Mouse (Mus musculus) ovary, postnatal 14 days (tissue): ENCODE measurements around the gene Zfp827.

ENCODE experiments used
- DNase-seq: peaks from one replicate; pipeline ENCODE4 v3.0.0; 2022; ENCODE audit warnings: low spot score

Zfp827 gene

DNA sequence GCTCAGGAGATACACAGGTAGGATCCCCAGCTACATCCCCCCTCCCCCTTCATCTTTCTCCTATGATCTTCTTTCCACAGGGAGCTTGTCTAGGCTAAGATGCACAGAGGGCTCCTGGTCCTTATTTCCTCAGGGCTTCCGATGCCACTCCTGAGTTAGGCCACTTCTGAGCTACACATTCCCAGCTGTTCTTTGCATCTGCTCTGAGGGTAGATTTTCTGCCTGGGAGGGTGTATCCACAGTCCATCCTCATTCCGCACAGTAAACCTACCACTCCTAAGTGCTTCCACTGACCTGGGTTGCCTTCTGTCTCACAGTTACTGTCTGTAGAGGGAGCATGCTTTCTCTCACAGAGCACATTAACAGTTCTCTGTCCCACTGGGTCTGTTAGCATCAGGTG is 37.7 kb downstream of the Zfp827 start:
- no peak for DNase-seq

DNA sequence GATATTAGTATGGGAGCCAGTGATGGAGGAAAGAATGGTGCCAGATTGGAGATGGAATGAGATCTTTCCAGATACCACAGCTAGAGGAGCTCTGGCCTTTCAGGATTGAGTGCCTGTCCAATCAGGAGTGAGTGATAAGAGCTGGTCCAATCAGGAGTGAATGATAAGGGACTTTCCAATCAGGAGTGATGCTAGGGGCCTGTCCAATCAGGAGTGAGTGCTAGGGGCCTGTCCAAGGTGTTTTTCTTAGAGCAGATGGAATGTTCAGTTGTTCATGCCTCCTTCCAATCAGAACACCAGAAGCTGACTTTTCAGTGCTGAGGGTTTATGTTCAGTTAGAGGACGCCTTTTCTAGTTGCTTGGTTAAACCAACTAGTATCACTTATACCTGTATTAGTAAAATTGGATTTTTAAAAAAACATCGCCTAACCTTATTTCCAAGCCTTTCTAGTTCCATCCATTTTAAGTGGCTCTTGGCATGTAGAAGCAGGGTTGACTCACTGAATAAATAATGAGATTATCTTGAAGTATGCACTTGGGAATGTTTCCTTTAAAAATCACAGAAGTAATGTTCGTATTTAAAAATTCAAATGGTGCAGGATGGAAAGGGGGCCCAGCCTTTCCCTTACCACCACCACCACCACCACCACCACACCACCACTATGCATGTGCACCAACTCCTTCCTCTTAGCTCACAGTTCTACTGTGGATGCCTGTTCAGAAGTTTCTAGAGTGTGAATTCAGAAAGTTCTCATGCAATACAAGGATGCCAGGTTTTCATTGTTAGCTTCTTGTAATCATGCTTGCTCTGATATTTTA is 39.8 kb downstream of the Zfp827 start:
- DNase-seq, result no peak

GRCm38 (mm10) chr8:79073311-79073710 is 45.1 kb downstream of the Zfp827 start:
- no peak for DNase-seq

GRCm38 (mm10) chr8:79074986-79075385 is 46.7 kb downstream of the Zfp827 start:
- DNase-seq, result peak; percentile 35

DNA sequence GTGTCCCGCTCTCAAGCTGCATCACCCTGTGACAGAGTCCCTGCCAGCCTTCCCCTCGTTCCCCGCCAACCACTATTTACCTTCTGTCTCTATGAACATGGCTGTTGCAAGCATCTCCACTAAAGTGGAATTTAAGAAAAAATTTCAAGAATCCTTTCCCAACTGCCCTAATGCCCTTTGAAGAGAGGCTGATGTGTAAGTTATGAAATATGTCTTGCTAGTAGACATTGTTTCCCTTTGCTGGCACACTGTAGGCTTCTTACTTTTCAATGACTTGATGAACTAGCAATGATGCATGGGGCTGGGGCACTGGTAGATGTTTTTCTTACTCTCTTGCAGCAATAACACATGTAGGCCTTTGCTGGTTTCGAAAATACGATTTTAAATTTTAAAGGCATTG is 49.0 kb downstream of the Zfp827 start:
- no peak for DNase-seq

GRCm38 (mm10) chr8:79078556-79079195 is 50.4 kb downstream of the Zfp827 start:
- no peak for DNase-seq

- no peak for DNase-seq
Observed at GRCm38 (mm10) chr8:79079196-79079561, 50.9 kb downstream of the Zfp827 start.

DNA sequence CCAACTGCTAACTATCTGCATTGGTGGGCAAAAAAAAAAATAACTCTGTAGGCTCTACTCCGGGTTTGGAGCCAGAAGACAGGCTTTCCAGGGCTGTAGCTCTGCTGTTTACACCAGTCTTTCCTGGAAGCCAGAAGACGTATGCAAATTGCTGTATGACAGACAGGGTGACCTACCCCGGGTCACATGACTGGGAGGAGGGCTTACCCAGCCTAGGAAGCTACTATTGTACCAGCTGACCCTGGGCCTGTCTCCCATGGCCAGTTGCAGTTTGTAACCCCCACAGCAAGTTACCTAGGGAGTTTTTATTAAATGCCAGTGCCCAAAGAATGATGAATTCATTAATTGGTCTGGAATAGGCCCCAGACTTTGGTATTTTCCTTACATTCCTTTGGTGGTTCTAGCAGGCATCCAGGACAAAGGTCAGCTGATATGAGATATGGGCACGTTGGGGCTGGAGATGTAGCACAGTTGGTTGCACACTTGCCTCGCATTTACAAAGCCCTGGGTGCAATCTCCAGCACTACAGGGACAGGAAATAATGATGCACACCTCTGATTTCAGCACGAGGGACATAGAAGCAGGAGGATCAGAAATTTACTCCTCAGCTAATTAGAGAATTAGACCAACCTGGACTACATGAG is 52.0 kb downstream of the Zfp827 start:
- no peak for DNase-seq

- DNase-seq, result no peak
Observed at GRCm38 (mm10) chr8:79081333-79081732, 53.1 kb downstream of the Zfp827 start.

- no peak for DNase-seq
Observed at GRCm38 (mm10) chr8:79081955-79082354, 53.7 kb downstream of the Zfp827 start.

DNA sequence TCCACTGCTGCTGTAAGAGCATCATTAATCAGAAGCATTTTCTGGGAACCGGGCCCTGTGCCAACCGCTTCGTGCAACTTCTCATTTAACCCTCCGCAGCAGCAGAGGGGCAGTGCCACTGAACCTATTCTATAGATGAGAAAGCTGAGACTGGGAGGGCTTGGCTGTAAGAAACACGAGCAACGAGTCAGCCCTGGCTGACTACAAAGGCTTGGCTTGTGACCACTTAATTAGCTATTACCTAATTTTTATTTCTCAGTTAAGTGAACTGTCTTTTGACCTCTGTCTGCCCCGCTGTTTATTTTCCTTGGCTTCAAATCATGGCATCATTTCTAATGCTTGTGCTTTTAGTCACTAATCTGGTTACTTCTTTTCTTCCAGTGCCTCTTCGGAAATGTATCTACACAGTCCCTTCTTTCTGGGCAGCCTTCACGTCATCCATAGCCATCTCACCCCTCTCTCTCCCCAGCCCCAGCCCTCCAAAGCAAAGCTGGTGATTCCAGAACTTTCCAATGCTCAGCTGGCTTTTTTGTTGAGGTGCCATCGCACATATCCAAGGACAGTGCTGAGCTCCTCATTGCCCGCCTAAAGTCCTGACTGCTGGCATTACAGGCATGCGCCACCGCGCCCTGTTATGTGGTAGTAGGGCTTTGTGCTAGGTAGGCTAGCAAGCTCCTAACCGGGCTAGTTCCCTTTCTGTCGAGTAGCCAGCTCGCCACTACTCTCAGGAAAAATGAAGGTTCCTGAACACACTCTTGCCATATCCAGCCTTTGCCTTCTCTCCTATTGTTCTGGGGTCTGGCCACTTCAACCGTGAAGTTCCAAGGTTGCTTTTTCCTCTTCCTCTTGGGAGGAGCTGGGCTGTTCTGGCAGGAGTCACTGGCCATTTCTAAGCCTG is 55.5 kb downstream of the Zfp827 start:
- DNase-seq, result peak; percentile 49

GRCm38 (mm10) chr8:79084359-79084820 is 56.2 kb downstream of the Zfp827 start:
- DNase-seq, result no peak

DNA sequence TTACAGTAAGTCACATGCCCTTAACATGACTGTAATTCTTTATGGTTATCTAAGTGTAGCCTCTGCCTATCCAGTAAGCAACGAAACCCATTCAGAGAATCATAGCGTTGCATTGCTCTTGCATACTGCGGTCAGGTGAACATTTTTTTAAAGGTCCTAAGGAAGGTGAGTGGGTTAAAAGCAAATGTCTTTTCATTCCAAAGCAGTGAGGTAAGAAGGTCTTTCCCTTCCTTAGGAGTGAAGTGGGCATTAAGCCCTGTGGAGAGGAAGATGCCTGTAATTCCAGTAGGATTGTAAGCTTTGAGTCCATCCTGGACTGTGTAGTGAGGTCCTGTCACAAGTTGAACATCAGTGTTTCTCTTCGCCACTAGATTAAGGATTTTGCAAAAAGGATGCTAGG is 66.2 kb downstream of the Zfp827 start:
- no peak for DNase-seq

GRCm38 (mm10) chr8:79095162-79095561 is 66.9 kb downstream of the Zfp827 start:
- no peak for DNase-seq

GRCm38 (mm10) chr8:79096970-79097369 is 68.7 kb downstream of the Zfp827 start:
- no peak for DNase-seq

DNA sequence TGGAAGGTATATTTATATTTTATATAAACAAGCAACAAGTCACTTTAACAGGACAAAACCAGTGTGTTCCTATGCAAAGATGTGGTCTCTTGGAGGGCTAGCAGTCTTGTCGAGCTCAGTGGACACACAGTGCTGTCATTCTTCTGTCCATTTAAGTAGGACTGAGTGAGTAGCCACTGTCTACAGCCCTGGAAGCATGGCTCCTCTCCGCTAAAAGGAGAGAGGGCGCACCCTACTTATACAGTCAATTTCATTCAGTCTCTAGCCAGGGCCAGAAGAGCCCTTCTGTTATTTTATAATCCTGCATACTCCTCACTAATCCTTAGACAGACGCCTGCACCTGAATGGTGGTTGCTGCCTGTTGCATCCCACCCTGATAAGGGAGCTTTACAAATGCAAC is 74.5 kb downstream of the Zfp827 start:
- no peak for DNase-seq

DNA sequence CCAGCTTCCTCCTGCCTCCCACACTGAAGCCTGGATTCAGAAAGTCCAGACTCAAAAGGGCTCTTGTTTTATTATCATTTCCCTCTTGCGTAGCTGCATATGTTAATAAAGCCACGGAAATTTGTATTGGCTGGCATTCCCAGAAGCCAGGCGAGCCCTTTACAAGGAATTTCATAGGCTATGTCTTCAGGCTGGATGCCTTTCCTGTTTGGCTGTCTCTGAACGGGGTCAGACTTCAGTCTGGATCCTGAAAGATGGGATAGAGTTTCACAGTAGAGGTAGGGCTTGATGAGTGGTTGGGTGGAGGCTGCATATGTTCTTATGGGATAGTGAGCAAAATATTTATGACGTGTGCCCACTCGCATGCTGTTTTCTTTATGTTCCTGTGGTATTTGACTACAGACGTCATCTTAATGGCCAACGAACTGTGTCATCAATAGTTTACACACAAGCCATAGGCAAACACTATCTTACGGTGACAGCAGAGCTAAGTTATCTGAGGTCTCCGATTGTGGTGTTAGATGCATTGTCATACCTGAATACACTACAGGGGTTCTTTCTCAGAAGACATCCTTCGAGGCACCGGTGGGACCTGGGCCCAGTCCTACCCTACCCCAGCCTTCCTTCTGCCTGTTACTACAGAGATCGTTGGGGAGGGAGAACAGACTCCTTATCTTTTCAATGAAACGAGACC is 75.1 kb downstream of the Zfp827 start:
- DNase-seq, result no peak

GRCm38 (mm10) chr8:79103923-79104580 is 75.8 kb downstream of the Zfp827 start:
- DNase-seq, result no peak

DNA sequence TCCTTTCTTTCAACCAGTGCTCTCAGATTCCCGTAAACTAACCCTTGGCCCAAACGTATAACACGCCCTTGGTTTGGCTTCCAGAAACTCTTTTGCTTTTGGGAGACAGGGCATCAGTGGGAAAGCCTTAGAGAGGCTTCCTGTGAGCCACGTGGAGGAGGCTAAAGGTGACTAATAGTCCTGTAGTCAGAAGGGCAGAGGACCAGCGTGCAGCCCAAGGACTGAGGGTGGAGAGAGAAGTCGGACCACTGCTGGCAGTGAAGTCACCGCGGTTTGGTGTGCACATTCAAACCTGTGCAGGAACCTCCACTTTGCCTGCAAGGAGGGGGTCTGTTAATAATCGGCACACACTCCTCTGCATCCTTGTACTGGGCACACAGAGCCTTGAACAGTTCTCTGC is 76.4 kb downstream of the Zfp827 start:
- DNase-seq, result no peak

DNA sequence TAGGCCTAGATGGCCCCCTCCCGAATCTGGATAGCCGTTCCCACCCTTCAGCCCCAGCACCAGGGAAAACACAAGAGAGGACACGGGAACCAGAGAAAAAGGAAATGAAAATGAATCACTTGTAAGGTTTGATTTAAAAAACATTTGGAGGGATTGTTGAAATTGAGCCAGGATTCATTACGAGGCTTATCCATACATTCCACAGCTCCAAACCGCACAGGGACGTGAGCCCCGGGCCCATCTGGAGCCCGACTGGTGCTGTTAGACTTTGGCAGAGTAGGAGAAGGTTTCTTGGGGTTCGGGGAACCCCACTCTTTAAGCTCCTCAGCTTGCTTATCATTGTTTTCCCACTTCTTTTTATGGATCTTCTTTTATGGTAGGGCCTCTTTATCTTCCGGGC is 76.9 kb downstream of the Zfp827 start:
- DNase-seq, result no peak

DNA sequence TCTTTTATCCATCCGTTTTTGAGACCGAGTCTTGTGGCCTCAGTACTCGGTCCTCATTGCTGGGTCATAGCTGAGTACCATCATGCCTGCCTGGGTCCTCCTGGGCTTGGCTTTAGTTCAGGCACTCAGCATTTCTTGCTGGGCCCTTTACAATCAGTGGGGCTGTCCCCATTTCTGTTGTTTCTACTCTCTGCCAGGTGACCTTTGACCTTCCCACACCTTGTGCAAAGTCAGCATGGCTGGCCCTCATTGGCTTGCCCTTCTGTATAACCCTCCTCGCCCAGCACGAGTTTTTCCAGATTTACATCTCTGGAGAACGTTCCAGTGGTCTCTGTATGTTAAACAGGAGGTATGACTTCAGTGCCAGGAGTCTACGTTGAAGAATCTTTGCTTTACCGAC is 83.2 kb downstream of the Zfp827 start:
- DNase-seq, result no peak
